Mouse (Mus musculus): ENCODE measurements around the gene Cul4b.

DNA sequence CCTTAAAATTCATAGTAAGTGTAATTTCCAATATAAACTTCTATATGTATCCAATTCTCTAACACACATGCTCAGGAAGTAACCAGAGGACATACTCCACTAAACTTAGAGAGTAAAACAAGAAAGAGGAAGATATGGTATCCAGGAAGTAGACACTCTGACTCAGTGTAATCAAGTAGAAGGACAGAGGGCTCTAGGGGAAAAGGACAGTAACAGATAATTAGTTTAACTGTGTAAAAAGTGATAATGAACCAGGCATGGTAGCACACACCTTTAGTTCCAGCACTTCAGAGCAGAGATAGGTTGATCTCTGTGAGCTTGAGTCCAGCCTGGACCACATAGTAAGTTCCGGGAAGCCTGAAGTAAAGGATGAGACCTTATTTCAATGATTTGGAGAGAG is 5.1 kb upstream of the Cul4b start:
- TF ChIP-seq CTCF (IDR thresholded peaks at IDR 0.05; ENCODE audit: low read depth, low read length), result no peak
- no peak for TF ChIP-seq GATA1 (IDR thresholded peaks at IDR 0.05; ENCODE audit: borderline replicate concordance, low read length)
- TF ChIP-seq GATA2 (IDR thresholded peaks at IDR 0.05; ENCODE audit: borderline replicate concordance, low read depth, low read length), result no peak

Data from G1E (cell line).